Mouse (Mus musculus) liver, embryonic 16.5 days (tissue): Measurements from ENCODE around the gene Ccdc117. TPM values are rescaled to one million over a fixed set of nuclear protein-coding genes. Genes with fewer than 3 reads are reported as not detected.

ENCODE experiments used
- ATAC-seq: fragments of 200-750 bp; cut with Nextera tagmentation; 2 replicates; pipeline ENCODE4 v1.8.0; 2017; ENCODE audit warnings: low read depth, mild to moderate bottlenecking, moderate number of reproducible peaks, moderate library complexity
- H3K27ac ChIP-seq: fragments of 300-500 bp; sonication (generic); 2 replicates; pipeline ENCODE4 v1.5.1; 2014; ENCODE audit warnings: mild to moderate bottlenecking, low read length
- H3K27me3 ChIP-seq: fragments of 300-500 bp; sonication (generic); 2 replicates; pipeline ENCODE4 v1.6.1; 2014; ENCODE audit warnings: low read depth, low read length, mixed read lengths; ENCODE audit not compliant: control insufficient read depth, insufficient read depth
- H3K36me3 ChIP-seq: fragments of 300-500 bp; sonication (generic); 2 replicates; pipeline ENCODE4 v1.6.1; 2014; ENCODE audit warnings: mild to moderate bottlenecking; ENCODE audit not compliant: control insufficient read depth, insufficient read depth
- H3K4me1 ChIP-seq: fragments of 300-500 bp; sonication (generic); 2 replicates; pipeline ENCODE4 v1.6.1; 2014; ENCODE audit warnings: low read depth, low read length, mixed read lengths; ENCODE audit not compliant: control insufficient read depth
- H3K4me2 ChIP-seq: fragments of 300-500 bp; sonication (generic); 2 replicates; pipeline ENCODE4 v1.6.1; 2014; ENCODE audit warnings: low read depth, low read length, mixed read lengths
- H3K4me3 ChIP-seq: fragments of 300-500 bp; sonication (generic); 2 replicates; pipeline ENCODE4 v1.5.1; 2014; ENCODE audit warnings: low read depth, mild to moderate bottlenecking, low read length
- H3K9ac ChIP-seq: fragments of 300-500 bp; sonication (generic); 2 replicates; pipeline ENCODE4 v1.6.1; 2014; ENCODE audit warnings: low read depth, low read length
- H3K9me3 ChIP-seq: fragments of 300-500 bp; sonication (generic); replicated peaks from 2 replicates; pipeline ENCODE4 v1.6.1; 2016; ENCODE audit warnings: low read length; ENCODE audit not compliant: control insufficient read depth
- WGBS: fragments of 180-500 bp; shearing (Covaris S2); extraction: QIAGEN DNeasy Blood & Tissue Kit; methylation state at CpG from one replicate; pipeline ENCODE4 v1.1.7; 2014; ENCODE audit not compliant: insufficient replicate concordance; 5-methylcytosine and 5-hydroxymethylcytosine counted together
- polyA plus RNA-seq: library from polyadenylated mRNA; unstranded; fragments of >200 nt; fragmentation: Nextera tagmentation; extraction: Ambion mirVana; gene quantifications from 2 replicates; pipeline ENCODE4 v1.2.1, GENCODE M21; 2015

Gene Ccdc117
- 6.8 and 7.5 TPM in 2 replicates for polyA plus RNA-seq

- peak within 1 kb of the TSS; percentile 86 for H3K4me2 ChIP-seq
- peak; percentile 97 for ATAC-seq
- H3K36me3 ChIP-seq, result no peaks in the 10 kb centered on the region
- peak within 1 kb of the TSS; percentile 81 for H3K4me3 ChIP-seq
- H3K27me3 ChIP-seq, result no peaks in the 10 kb centered on the region
- H3K27ac ChIP-seq, result peak within 1 kb of the TSS; percentile 89
- H3K9me3 ChIP-seq, result no peaks in the 10 kb centered on the region
- under 1% methylated on average over 60 of the region's 65 CpGs for WGBS
- H3K4me1 ChIP-seq, result peaks cover 16% of the 10 kb centered on the region
- peak within 1 kb of the TSS; percentile 90 for H3K9ac ChIP-seq
Measured at GRCm38 (mm10) chr11:5541799-5542481, at the start of gene Ccdc117. Gene Ccdc117, minus strand, starts transcription at chr11:5542187.

GRCm38 (mm10) chr11:5575046-5575445 is 33.1 kb upstream of the Ccdc117 start:
- H3K9me3 ChIP-seq, result no peaks in the 10 kb centered on the region
- H3K27me3 ChIP-seq, result no peaks in the 10 kb centered on the region
- H3K4me1 ChIP-seq, result peaks cover 31% of the 10 kb centered on the region
- no peak overlapping the region for H3K4me3 ChIP-seq
- H3K9ac ChIP-seq, result no peak overlapping the region
- peak overlapping the region; percentile 59 for H3K27ac ChIP-seq
- peak; percentile 76 for ATAC-seq
- peak overlapping the region; percentile 37 for H3K4me2 ChIP-seq
- 37% methylated on average over 6 of the region's 6 CpGs for WGBS
- no peaks in the 10 kb centered on the region for H3K36me3 ChIP-seq

GRCm38 (mm10) chr11:5573821-5574220 is 31.8 kb upstream of the Ccdc117 start:
- Histone ChIP-seq H3K36me3 (no peaks in the 10 kb centered on the region), H3K27me3 (no peaks in the 10 kb centered on the region), H3K9me3 (no peaks in the 10 kb centered on the region), H3K27ac (peak overlapping the region; percentile 93), H3K4me2 (peak overlapping the region; percentile 51), H3K9ac (no peak overlapping the region), H3K4me3 (peak overlapping the region; percentile 30; the same call in 1 of the 2 replicates), H3K4me1 (peaks cover 31% of the 10 kb centered on the region)
- peak; percentile 94 for ATAC-seq
- 19% methylated on average over 2 of the region's 2 CpGs for WGBS

DNA sequence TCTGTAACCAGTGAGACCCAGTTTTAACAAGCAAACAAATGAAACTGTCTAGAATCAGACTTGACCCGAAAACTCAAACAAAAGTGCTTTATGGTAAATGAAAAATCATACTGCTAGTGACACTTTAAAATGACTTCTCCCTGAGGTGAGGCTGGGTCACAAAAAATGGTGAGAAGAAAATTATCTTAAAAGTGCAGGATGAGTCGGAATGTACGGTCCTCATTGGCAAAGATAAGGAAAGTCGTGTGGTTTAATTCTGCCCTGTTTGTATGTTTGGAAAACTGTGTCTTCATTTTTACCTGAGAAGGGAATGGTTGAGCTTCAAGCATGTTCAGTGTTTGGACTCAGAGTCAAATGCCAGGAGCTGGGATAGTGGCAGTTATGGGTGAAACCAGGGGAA is 29.9 kb upstream of the Ccdc117 start:
- WGBS, result 37% methylated on average over 4 of the region's 4 CpGs
- Histone ChIP-seq H3K27ac (peak overlapping the region; percentile 68), H3K9me3 (no peaks in the 10 kb centered on the region), H3K27me3 (no peaks in the 10 kb centered on the region), H3K36me3 (no peaks in the 10 kb centered on the region), H3K4me3 (no peak overlapping the region), H3K4me2 (no peak overlapping the region), H3K9ac (no peak overlapping the region), H3K4me1 (peaks cover 31% of the 10 kb centered on the region)
- no peak for ATAC-seq

DNA sequence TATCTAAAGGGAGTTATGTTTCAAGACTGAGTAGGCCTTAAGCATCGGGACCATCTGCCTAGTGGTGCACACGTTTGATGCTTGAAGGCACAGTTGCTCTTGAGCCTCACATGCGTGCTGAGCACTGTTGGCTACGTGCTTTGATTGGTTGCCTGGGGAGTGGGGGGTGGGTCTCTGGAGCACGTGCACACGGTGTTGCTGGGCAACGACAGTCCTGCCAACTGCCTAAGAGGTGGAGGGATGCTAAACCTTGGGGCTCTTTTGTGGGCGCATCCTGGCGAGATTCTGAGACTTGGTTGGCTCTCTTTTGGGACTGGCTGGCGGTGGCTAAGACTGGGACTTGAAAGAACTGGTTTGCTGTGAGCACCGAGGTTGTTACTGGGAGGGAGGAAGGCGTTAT is 27.5 kb upstream of the Ccdc117 start, which contains the start of gene Ankrd36:
Ankrd36 (plus strand) TSS at position 211 of the 400 bp plus-strand sequence.
- Histone ChIP-seq H3K27me3 (no peaks in the 10 kb centered on the region), H3K36me3 (no peaks in the 10 kb centered on the region), H3K9ac (no peak within 1 kb of the TSS), H3K4me3 (no peak within 1 kb of the TSS), H3K27ac (no peak within 1 kb of the TSS), H3K4me1 (peaks cover 21% of the 10 kb centered on the region), H3K4me2 (no peak within 1 kb of the TSS), H3K9me3 (no peaks in the 10 kb centered on the region)
- WGBS, result 79% methylated on average over 12 of the region's 12 CpGs
- ATAC-seq, result no peak

- H3K4me1 ChIP-seq, result peaks cover 12% of the 10 kb centered on the region
- H3K36me3 ChIP-seq, result no peaks in the 10 kb centered on the region
- H3K27me3 ChIP-seq, result no peaks in the 10 kb centered on the region
- H3K9ac ChIP-seq, result no peak overlapping the region
- WGBS, result 31% methylated on average over 5 of the region's 5 CpGs
- no peak overlapping the region for H3K4me2 ChIP-seq
- ATAC-seq, result no peak
- H3K9me3 ChIP-seq, result no peaks in the 10 kb centered on the region
- no peak overlapping the region for H3K4me3 ChIP-seq
- H3K27ac ChIP-seq, result no peak overlapping the region
Measured at GRCm38 (mm10) chr11:5568082-5568481, 26.1 kb upstream of the Ccdc117 start.

DNA sequence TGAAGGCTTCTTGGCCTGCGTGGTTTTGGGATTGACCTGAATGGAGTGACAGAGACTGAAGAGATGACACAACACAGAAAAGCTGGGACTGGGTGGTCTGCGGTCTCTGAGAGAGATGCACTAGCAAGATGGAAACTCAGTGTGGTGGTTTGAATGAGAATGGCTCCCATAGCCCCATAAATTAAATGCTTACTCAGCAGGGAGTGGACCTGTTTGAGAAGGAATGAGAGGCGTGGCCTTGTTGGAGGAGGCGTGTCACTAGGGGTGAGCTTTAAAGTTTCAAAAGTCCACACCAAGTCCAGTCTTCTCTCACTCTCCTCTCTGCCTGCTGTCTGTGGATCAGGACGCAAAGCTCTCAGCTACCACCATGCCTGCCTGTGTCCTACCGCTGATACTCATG is 25.7 kb upstream of the Ccdc117 start:
- ATAC-seq, result no peak
- Histone ChIP-seq H3K9me3 (no peaks in the 10 kb centered on the region), H3K4me2 (no peak overlapping the region), H3K4me3 (no peak overlapping the region), H3K27ac (no peak overlapping the region), H3K4me1 (peaks cover 13% of the 10 kb centered on the region), H3K27me3 (no peaks in the 10 kb centered on the region), H3K9ac (no peak overlapping the region), H3K36me3 (no peaks in the 10 kb centered on the region)
- 91% methylated on average over 6 of the region's 6 CpGs for WGBS

DNA sequence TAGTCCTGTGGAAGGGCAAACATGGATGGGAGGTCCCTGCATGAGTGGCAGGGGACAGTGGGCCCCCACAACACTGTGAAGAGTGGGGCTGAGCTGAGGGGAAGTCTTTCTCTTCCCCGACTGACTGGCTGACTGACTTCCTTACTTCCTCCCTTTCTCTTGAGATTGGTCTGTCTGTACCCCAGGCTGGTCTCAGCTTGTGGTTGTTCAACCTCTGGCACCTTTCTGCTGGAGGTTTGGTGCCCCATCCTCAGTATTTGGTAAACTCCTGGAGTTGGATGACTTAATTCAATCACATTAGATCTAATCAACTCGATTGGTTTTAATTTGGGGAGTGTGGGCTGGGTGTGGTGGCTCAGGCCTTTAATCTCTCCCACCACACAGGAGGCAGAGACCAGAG is 24.5 kb upstream of the Ccdc117 start:
- H3K4me3 ChIP-seq, result no peak overlapping the region
- H3K4me1 ChIP-seq, result peaks cover 4% of the 10 kb centered on the region
- H3K36me3 ChIP-seq, result no peaks in the 10 kb centered on the region
- no peak overlapping the region for H3K27ac ChIP-seq
- H3K9me3 ChIP-seq, result no peaks in the 10 kb centered on the region
- WGBS, result 10% methylated on average over 2 of the region's 2 CpGs
- H3K9ac ChIP-seq, result no peak overlapping the region
- H3K4me2 ChIP-seq, result no peak overlapping the region
- no peaks in the 10 kb centered on the region for H3K27me3 ChIP-seq
- no peak for ATAC-seq

GRCm38 (mm10) chr11:5565596-5565995 is 23.6 kb upstream of the Ccdc117 start:
- no peak overlapping the region for H3K4me3 ChIP-seq
- H3K9ac ChIP-seq, result no peak overlapping the region
- no peak for ATAC-seq
- no peak overlapping the region for H3K27ac ChIP-seq
- H3K4me2 ChIP-seq, result no peak overlapping the region
- WGBS, result 70% methylated on average over 3 of the region's 3 CpGs
- H3K4me1 ChIP-seq, result peaks cover 4% of the 10 kb centered on the region
- H3K36me3 ChIP-seq, result no peaks in the 10 kb centered on the region
- no peaks in the 10 kb centered on the region for H3K9me3 ChIP-seq
- no peaks in the 10 kb centered on the region for H3K27me3 ChIP-seq
